Mouse (Mus musculus): ENCODE measurements at regions not wholly inside any gene's neighbourhood (a gene's known extent, or its start where the extent isn't known, plus 50 kb on each side); places are given as distances from the start of the nearest gene placed in this dataset.
"Not testable (repeated sequence)": the region's sequence is repeated elsewhere in the genome, so short reads cannot be mapped to it uniquely, and the experiment has no call there.

GRCm38 (mm10) chrX:135112109-135112508, 65.3 kb downstream of the Gm15023 start:
- DNase-seq (ENCODE audit: low spot score in 2 of 2), result peak in 1 of 2 experiments; percentile 5

GRCm38 (mm10) chrX:135110866-135111265, 66.6 kb downstream of the Gm15023 start:
- peak in 1 of 2 experiments; percentile 12 for DNase-seq (ENCODE audit: low spot score in 2 of 2)

- peak in 1 of 2 experiments; percentile 3 for DNase-seq (ENCODE audit: low spot score in 2 of 2)
These were observed 75.8 kb downstream of the Gm15023 start for GRCm38 (mm10) chrX:135101594-135101993.

- DNase-seq (ENCODE audit: low spot score in 2 of 2), result no peak
These were observed 79.3 kb downstream of the Gm15023 start for GRCm38 (mm10) chrX:135098101-135098500.

GRCm38 (mm10) chrX:135096206-135096605, 81.2 kb downstream of the Gm15023 start:
- DNase-seq (ENCODE audit: low spot score in 2 of 2), result no peak

GRCm38 (mm10) chrX:135091074-135091473, 82.1 kb upstream of the Zmat1 start:
- peak in 1 of 2 experiments; percentile 17 for DNase-seq (ENCODE audit: low spot score in 2 of 2)

GRCm38 (mm10) chrX:135087068-135087579, 78.1 kb upstream of the Zmat1 start:
- not testable (repeated sequence) for DNase-seq (ENCODE audit: low spot score in 2 of 2)

- not testable (repeated sequence) for DNase-seq (ENCODE audit: low spot score in 2 of 2)
These were observed 77.6 kb upstream of the Zmat1 start for GRCm38 (mm10) chrX:135086564-135086963.

- not testable (repeated sequence) for DNase-seq (ENCODE audit: low spot score in 2 of 2)
These were observed 77.0 kb upstream of the Zmat1 start for GRCm38 (mm10) chrX:135085770-135086553.

- DNase-seq (ENCODE audit: low spot score in 2 of 2), result no peak
These were observed 71.6 kb upstream of the Zmat1 start for GRCm38 (mm10) chrX:135080380-135081158.

- no peak for DNase-seq (ENCODE audit: low spot score in 2 of 2)
These were observed 70.4 kb upstream of the Zmat1 start for GRCm38 (mm10) chrX:135079388-135079787.

- no peak for DNase-seq (ENCODE audit: low spot score in 2 of 2)
These were observed 66.9 kb upstream of the Zmat1 start for GRCm38 (mm10) chrX:135075903-135076302.

- no peak for DNase-seq (ENCODE audit: low spot score in 2 of 2)
These were observed 60.4 kb upstream of the Zmat1 start for GRCm38 (mm10) chrX:135069448-135069847.

- no peak for DNase-seq (ENCODE audit: low spot score in 2 of 2)
These were observed 51.2 kb upstream of the Zmat1 start for GRCm38 (mm10) chrX:135060184-135060583.

GRCm38 (mm10) chrX:135058949-135059348, 49.9 kb upstream of the Zmat1 start:
- no peak for DNase-seq (ENCODE audit: low spot score in 2 of 2)
